Mouse (Mus musculus) gastrocnemius, adult 2 months (tissue): Measurements from ENCODE around the gene Gm11549. TPM values are rescaled to one million over a fixed set of nuclear protein-coding genes. Genes with fewer than 3 reads are reported as not detected.

Experiments used
- DNase-seq: peaks from one replicate; pipeline ENCODE4 v3.0.0; 2022
- H3K27ac ChIP-seq: fragments of 200-600 bp; 2 replicates; pipeline ENCODE4 v1.8.1; 2022; ENCODE audit warnings: mild to moderate bottlenecking
- H3K4me3 ChIP-seq: fragments of 200-600 bp; 2 replicates; pipeline ENCODE4 v1.8.1; 2022; ENCODE audit warnings: mild to moderate bottlenecking, moderate library complexity
- CTCF ChIP-seq: fragments of 200-600 bp; IDR thresholded peaks from 2 replicates; pipeline ENCODE4 v1.8.1; 2022; ENCODE audit warnings: antibody characterized with exemption, mild to moderate bottlenecking, moderate library complexity
- intact Hi-C: fragments of 180-260 bp; cut with DNase I; formaldehyde crosslinking; loops from one replicate; pipeline ENCODE4 v1.15.1; 2025
- total RNA-seq, 2 experiments: library from RNA; stranded (reverse); gene quantifications; 2 replicates each; pipeline ENCODE4 v1.2.3; 2021

The Gm11549 gene
- total RNA-seq, 2 experiments from 2014 or later: not detected

DNA sequence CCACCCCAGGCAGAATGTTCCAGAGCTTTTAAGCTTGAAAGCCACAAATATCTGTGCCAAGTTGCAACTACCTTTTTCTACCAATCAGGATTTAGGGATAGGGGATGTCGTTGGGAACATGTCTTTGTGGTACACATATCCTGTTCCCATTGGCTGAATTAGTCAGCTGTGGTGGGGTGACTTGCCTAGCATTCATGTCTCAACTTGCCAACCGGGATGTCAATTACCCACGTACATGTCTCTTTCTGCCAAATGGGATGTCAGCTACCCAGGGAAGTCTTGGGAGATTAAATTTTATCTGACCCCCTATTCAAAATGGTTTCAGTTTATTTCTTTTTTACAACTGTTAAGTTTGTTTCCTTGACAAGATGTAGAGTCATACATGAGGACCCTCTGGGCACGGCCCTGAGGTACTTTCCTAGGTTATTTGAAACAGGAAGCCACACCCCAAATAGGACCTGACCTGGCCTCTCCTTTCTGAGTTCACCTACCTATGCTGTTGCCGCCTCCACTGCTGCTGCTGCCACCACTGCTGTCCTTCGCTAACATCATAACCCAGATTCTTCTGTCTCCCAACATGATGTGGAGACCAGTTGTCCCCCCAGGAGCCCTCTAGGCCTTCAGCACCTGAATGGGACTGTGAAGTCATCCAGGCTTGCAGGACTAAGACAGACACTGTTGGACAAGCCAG is 32.6 kb downstream of the Gm11549 start:
- TF ChIP-seq CTCF: no peak
- Histone ChIP-seq H3K4me3 (no peak overlapping the region), H3K27ac (no peak overlapping the region)
- intact Hi-C loops: no loop called here
- no peak for DNase-seq

DNA sequence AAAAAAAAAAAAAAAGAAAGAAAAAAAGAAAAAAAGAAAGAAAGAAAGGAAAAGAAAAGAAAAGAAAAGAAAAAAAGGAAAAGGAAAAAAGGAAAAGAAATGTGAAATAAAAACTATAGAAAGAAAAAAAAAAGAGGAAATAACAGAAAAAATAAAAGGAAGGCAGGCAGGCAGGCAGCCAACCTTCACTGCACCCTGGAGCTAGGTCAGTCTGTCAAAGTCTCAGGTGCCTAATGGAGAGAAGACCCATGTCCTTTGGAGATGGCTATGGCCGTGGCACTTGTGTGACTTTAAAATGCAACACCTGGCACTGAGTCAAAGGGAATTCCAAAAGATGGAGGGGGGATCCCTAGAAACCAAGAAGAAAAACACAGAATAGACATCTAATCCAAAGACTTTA is 33.2 kb downstream of the Gm11549 start:
- TF ChIP-seq CTCF: no peak
- DNase-seq: no peak
- H3K27ac ChIP-seq: no peak overlapping the region
- H3K4me3 ChIP-seq: no peak overlapping the region
- intact Hi-C loops: no loop called here

DNA sequence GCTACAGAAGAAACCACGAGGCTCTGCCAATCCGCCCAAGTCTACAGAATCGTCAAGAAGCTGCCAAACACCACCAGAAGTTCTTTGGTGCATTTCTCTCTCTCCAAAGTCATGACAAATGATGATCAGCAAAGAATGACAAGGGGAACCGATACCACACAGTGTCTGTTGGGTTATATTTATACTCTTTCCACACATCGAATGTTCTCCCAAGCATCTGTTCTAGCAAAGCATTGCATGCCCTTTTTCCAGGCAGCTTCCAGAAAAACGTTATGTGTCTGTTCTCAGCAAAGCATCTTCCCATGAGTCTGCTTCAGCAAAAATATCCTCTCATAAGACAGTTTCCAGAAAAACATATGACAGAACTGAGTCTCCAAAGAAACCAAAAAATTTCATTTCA is 34.7 kb downstream of the Gm11549 start:
- Histone ChIP-seq H3K4me3 (no peak overlapping the region), H3K27ac (no peak overlapping the region)
- intact Hi-C loops: no loop called here
- no peak for DNase-seq
- TF ChIP-seq CTCF: no peak

DNA sequence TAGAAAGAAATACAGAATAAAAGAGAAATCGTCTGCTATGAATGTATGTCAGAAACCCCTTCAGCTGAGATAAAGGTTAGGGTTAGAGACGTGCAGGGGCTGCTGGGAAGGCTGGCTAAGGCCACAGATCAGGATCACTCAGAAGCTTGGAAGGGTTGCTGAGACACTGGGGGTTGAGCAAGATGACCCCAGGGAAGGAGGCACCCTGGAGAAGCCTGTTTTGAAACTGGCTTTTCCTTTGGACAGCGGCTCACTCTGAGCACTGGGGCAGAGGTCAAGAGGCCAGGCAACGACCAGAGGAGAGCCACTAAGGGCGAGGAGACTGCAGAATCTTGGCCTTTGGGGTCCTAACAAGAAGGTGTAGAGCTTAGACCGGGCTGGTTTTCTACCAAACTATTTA is 35.4 kb downstream of the Gm11549 start:
- no peak for DNase-seq
- Histone ChIP-seq H3K27ac (no peak overlapping the region), H3K4me3 (no peak overlapping the region)
- intact Hi-C loops: no loop called here
- TF ChIP-seq CTCF: no peak

DNA sequence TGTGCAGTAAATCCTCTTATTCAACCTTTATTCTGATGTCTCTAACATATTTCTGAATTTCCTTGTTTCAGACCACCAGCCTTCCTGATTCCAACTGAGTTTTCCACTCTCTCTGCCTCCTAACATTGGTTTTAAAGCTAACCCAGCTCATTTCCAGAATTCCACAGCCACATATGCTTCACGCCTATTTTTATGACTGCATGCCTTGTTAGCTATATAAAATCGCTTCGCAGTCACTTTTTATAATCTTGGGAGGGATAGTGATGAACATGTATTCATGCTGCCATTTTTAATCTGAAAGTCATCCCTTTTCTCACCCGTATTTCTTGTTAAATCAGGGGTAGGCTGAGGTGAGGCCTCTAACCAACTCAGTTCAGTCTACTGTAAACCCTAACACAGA is 37.3 kb downstream of the Gm11549 start:
- H3K4me3 ChIP-seq: no peak overlapping the region
- DNase-seq: no peak
- TF ChIP-seq CTCF: no peak
- H3K27ac ChIP-seq: no peak overlapping the region
- intact Hi-C loops: no loop called here

DNA sequence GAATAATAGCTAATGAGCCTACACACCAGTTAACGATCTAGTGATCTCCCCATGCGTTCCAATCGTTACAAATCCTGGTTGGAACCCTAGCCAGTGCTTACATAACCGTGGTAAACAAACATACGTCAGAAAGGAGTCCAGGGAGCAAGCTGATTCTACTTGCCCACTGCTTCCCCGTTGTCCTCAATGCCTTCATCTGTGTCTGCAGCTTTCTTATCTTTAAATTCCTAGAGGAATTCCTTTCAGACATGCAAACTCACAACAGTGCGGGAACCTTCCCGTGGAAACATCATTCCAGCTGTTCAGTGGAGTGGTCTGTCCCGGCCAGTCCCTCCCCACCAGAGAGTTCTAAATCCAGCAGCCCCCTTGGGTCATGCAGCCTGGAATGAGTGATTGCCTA is 38.7 kb downstream of the Gm11549 start:
- intact Hi-C loops: no loop called here
- no peak for DNase-seq
- no peak for TF ChIP-seq CTCF
- Histone ChIP-seq H3K27ac (peak overlapping the region; percentile 81), H3K4me3 (0 out of 2 replicates have a peak overlapping the region, but pooled peaks have one; percentile 3)

DNA sequence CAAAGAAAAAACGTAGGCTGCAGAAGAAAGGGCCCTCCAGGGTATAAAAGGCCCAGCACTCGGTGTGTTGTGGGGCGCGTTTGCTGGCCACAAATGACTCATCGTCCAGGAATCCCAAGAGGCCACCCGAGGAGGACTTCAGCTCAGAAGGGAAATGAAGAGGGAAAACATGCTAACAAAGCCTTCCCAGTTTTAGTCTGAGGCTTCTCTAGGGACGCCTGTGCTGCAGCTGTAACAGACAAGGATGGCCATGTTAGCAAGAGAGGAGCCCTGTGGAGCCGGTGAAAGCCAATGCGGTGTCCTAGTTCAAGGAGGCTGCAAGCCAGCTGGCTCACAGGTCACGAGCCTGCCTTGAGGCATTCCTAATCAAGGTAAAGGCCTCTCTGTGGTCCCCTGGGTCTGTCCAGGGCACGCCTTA is 39.8 kb downstream of the Gm11549 start:
- Histone ChIP-seq H3K27ac (peak overlapping the region; percentile 81), H3K4me3 (peak overlapping the region; percentile 19)
- peak; percentile 83 for DNase-seq
- TF ChIP-seq CTCF: no peak
- intact Hi-C loops: no loop called here

DNA sequence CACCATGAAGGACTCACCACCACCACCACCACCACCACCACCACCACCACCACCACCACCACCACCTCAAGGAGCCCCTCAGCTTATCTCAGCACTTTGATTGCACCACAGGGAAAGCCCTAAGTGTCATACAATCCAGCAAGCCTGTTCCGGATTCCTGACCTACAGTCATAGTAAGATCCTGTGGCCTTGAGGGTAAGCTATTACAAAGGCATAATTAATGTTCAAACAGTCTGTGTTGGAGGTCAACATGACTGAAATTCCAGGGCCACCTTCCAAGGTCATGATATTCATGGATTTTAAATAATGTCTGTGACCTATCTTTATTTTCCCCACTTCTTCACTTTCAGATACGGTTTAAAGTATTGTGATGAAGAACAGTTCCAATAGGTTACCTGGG is 41.1 kb downstream of the Gm11549 start:
- intact Hi-C loops: no loop called here
- DNase-seq: no peak
- H3K27ac ChIP-seq: no peak overlapping the region

DNA sequence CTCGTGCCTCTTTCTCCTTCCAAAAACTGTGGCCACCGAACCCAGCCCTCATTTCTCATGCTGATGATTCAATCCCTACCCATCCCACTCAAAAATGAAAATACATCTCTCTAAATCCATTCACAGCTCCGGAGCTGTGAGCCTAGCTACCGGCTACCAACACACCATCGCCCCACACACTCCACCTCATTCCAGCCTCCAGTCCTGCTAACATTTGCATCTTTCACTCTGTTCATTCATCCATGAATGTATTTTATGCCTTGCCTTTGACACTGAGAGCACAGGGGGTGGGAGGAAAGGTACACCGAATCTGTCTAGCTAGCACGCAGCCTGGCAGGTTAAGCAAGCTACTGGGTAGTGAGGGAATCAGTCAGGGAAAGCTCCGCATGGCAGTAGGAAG is 42.8 kb downstream of the Gm11549 start:
- Histone ChIP-seq H3K27ac (no peak overlapping the region), H3K4me3 (no peak overlapping the region)
- no peak for TF ChIP-seq CTCF
- intact Hi-C loops: loop anchor here (5.0 kb wide), 1 partner anchor 94 kb away; the partner anchor contains the start of gene Ccna2
- DNase-seq: no peak

More for the DNA sequence above, 41.1 kb downstream of the Gm11549 start:
- H3K4me3 ChIP-seq: no peak overlapping the region
- TF ChIP-seq CTCF: no peak

DNA sequence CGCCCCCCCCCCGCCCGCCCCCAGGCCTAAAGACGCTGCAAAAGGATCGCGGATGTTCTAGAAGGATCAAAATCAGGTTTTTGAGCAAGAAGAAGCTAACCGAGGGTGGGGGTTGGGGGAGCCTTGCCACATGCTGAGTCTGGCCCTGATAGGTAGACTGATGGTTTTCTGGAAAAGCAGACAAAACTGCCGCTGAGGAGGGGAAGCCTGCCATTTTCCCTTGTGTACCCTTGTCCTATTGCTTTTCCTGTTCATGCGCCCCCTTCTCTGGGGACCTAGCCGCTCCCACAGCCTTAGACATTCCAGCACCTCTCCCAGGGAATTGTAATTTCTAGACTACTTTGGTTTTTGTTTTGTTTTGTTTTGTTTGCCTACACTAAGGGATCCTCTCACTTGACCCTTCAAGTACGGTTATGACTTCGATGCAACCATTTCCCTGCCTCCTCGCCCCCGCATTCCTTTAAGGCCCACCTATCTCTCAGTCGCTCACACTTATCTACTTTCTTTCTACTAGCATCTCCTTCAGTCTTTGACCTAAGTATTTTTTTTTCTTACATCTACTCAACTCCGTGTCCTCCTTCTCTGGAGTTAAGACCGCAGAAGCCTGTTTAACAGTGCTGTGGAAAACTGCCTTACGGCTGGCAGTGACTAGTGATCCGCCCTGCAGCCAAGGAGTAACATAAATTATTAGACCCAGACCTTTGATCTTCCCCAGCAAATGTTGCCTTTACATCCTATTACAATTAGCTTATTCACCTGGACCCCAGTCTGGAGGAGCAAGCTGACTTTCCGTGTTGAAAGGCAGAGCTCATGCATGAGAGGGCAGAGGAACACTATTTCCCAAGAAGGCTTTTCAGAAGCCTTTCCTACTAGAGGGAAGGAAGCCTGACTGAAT is 45.1 kb downstream of the Gm11549 start:
- Histone ChIP-seq H3K4me3 (peak overlapping the region; percentile 98), H3K27ac (peak overlapping the region; percentile 96)
- intact Hi-C loops: loop anchor here (1.0 to 5.0 kb wide), 2 partner anchors 19 to 96 kb away; partner anchors contain the start of gene Ccna2
- DNase-seq: peak; percentile 31
- no peak for TF ChIP-seq CTCF

DNA sequence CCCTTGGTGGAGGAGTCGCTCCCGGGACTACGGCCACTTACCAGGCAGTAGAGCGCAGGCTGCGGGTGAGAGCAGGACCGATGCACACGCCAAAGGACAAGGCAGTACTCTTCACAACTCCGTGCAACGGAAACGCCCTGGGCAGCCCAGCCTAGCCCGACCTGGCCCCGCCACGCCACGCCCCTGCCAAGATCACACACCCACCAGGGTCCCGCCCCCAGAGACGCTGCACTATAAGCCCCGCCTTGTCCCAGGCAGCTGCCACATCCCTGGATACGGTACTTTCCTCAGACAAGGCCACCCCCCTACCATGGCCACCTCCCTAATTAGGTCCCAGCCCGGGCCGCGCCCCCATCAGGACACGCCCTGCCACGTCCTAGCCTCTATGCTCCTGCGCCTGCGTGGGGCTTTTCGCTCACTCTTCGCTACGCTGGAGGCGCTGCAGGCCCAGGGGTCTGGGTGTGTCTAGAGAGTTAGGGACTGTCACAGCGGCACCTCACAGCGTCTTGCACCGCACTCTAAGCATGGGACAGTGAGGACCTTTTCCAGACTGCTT is 46.0 kb downstream of the Gm11549 start, which contains the start of the genes Anxa5 and 1810062G17Rik:
TSS of gene Anxa5 (minus strand) at position 363 of the 556 bp plus-strand sequence.
TSS of gene 1810062G17Rik (plus strand) at position 406 of the 556 bp plus-strand sequence.
- peak; percentile 64 for TF ChIP-seq CTCF
- DNase-seq: peak; percentile 99
- Histone ChIP-seq H3K27ac (peak within 1 kb of the TSS; percentile 96), H3K4me3 (peak within 1 kb of the TSS; percentile 98)
- intact Hi-C loops: loop anchor here (1.0 to 5.0 kb wide), 2 partner anchors 20 to 97 kb away; partner anchors contain the start of gene Ccna2

DNA sequence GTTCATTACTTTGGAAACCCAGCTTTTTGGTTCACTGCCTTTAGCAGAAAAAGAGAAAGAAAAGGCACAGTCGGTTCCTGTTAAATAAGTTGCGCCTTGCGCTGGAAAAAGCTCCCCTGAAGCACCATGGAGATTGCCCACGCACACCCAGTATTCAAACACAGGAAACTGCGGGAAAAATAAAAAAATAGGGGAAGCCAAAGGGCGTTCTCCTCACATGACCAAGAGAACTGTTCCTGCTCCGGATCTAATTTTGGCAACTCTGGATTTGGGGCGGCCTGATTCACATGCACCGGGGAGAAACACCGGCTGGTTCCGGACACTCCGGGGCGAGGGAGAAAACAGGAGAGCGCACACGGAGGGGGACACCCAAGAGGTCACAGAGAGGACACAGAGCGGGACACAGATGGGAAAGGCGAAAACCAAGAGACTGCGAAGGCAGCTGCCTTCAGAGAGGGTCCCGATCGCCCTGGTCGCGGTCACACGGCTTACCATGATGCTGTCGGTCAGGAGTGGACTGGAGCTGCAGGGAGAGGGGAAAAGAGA is 46.6 kb downstream of the Gm11549 start:
- H3K27ac ChIP-seq: peak overlapping the region; percentile 96
- intact Hi-C loops: loop anchor here (5.0 kb wide), 1 partner anchor 97 kb away; the partner anchor contains the start of gene Ccna2
- TF ChIP-seq CTCF: no peak
- DNase-seq: peak; percentile 66
- peak overlapping the region; percentile 98 for H3K4me3 ChIP-seq
